Mouse (Mus musculus) heart, postnatal 25 days (tissue): ENCODE measurements around the gene Cdca7l. TPM values are rescaled to one million over a fixed set of nuclear protein-coding genes. Genes with fewer than 3 reads are reported as not detected.
"Not testable (repeated sequence)": the region's sequence is repeated elsewhere in the genome, so short reads cannot be mapped to it uniquely, and the experiment has no call there.

Experiments used
- DNase-seq: peaks from one replicate; pipeline ENCODE4 v3.0.0; 2022; ENCODE audit warnings: low spot score
- intact Hi-C: fragments of 180-260 bp; cut with DNase I; formaldehyde crosslinking; loops from one replicate; pipeline ENCODE4 v1.15.1; 2025
- total RNA-seq, 2 experiments: library from RNA; stranded (reverse); gene quantifications; 2 replicates each; pipeline ENCODE4 v1.2.3; 2021

The Cdca7l gene
- total RNA-seq, 2 experiments from 2014 or later, result 0.23 to 0.36 TPM

- no peak for DNase-seq
- intact Hi-C loops, result loop anchor here (1.0 to 5.0 kb wide), 4 partner anchors 33 to 468 kb away; no protein-coding TSS in a partner anchor
These were observed 49.2 kb downstream of the Cdca7l start for GRCm38 (mm10) chr12:117853316-117853715.

GRCm38 (mm10) chr12:117857023-117857422 is 52.9 kb downstream of the Cdca7l start:
- intact Hi-C loops, result no loop called here
- DNase-seq, result no peak

GRCm38 (mm10) chr12:117857884-117858283 is 53.8 kb downstream of the Cdca7l start:
- intact Hi-C loops, result no loop called here
- no peak for DNase-seq

- intact Hi-C loops, result no loop called here
These were observed 56.8 kb downstream of the Cdca7l start for GRCm38 (mm10) chr12:117860840-117861239.

GRCm38 (mm10) chr12:117861249-117861648 is 57.2 kb downstream of the Cdca7l start:
- intact Hi-C loops, result no loop called here
- no peak for DNase-seq

More at GRCm38 (mm10) chr12:117860840-117861239, 56.8 kb downstream of the Cdca7l start:
- DNase-seq, result no peak

DNA sequence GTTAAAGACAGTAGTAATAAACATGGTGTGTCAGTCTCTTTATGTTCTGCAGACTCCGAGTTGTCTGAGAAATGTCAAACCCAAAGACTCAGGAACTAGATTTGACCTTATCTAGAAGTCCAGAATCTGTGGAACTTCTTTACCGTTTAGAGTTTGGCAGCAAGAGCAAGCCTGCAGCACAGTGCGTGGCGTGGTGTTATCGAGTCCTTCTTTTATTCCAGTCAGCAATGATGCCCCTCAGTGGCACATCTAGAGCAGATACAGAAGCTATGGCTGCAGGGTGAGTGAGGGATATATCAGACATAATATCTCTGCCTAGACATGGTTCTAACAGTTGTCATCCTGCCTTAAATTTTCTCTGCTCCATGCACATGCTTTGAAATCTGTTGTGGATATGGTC is 58.6 kb downstream of the Cdca7l start:
- intact Hi-C loops, result no loop called here
- no peak for DNase-seq

GRCm38 (mm10) chr12:117867708-117868564 is 63.8 kb downstream of the Cdca7l start:
- intact Hi-C loops, result no loop called here
- no peak for DNase-seq

- DNase-seq, result no peak
- intact Hi-C loops, result no loop called here
These were observed 68.2 kb downstream of the Cdca7l start for GRCm38 (mm10) chr12:117872265-117872664.

GRCm38 (mm10) chr12:117878341-117878740 is 74.3 kb downstream of the Cdca7l start:
- intact Hi-C loops, result no loop called here
- DNase-seq, result no peak

DNA sequence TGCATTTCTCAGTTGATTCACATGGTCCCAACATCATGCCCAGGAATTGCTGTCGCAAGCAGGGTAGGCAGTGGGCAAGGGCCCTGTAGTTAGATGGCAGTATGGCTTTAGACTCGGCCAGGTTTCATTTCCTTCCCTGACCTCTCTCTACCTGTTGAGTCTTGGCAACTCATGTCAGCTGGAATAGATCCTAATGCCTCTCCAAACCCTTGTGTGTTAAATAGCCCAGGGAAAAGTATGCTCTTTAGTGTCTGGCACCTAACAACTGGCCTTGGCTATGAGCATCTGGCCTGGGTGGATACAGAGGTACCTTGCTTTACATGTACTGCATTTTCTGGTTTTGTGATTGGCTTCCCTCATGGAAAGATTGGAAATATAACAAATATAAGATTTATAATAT is 80.5 kb downstream of the Cdca7l start:
- intact Hi-C loops, result no loop called here
- DNase-seq, result no peak

DNA sequence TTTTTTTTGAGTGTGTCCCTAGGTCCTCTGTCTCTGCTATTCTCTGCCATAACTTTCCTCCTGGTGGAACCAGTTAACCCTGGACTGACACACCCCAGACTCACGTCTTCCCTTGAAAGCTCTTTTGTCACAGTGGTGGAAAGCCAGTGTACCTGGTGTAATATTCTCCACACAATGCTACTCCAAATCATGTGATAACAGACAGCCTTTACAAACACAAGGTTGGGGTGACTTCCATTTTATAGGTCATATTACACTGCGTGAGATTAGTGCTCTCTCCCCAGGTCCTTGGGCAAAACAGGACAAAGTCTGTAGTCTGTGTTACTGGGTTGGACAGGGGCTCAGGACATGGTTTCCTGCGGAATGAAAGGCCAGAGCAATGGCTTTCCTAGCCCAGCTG is 83.3 kb downstream of the Cdca7l start:
- intact Hi-C loops, result no loop called here
- DNase-seq, result no peak

DNA sequence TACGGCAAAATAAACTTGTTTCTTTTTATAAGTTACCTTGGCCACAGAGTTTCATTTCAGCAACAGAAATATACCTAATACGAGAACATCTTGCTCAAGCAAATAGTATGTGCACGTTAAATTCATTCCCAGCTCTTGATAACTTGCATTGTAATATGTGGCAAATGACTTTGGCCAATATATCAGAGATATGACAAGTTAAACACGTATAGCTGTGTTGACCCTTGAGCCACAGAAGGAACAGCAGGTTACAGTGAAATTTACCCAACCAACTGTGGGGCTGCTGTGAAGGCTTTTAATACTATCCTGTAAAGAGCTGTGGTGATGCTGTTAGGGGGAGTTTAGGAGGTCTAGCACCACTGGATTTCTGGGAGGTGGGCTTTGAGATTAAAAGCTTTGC is 96.7 kb downstream of the Cdca7l start:
- DNase-seq, intact Hi-C loops: not testable (repeated sequence)

DNA sequence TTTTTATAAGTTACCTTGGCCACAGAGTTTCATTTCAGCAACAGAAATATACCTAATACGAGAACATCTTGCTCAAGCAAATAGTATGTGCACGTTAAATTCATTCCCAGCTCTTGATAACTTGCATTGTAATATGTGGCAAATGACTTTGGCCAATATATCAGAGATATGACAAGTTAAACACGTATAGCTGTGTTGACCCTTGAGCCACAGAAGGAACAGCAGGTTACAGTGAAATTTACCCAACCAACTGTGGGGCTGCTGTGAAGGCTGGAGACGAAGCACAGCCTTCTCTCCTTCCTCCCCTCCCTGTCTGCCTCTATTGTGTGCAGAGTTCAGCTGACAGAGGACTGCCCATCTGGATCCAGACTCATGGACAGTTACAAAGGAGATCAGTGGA is 97.3 kb downstream of the Cdca7l start:
- intact Hi-C loops, DNase-seq: not testable (repeated sequence)

GRCm38 (mm10) chr12:117903671-117904070 is 99.6 kb downstream of the Cdca7l start:
- DNase-seq, result no peak
- intact Hi-C loops, result no loop called here

DNA sequence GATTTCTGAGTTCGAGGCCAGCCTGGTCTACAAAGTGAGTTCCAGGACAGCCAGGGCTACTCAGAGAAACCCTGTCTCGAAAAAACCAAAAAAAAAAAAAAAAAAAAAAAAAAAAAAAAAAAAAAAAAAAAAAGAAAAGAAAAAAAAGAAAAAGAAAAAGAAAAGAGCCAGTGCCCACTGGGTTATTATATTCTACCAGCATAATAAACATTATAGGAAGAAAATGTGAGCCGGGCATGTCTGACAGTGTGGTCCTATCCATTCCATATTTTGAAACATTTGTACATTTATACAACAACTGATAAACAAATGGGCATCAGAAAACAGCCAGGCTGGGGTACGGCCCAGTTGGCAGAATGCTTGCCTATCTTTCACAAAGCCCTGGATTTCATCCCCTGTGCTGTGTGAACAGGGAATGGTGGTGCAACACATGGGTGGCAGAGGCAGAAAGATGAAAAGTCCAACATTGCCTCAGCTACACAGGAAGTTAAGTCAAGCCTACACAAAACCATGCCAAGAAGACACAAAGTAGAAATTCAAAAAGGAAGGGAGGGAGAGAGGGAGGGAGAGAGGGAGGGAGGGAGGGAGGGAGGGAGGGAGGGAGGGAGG is 101.2 kb downstream of the Cdca7l start:
- DNase-seq, intact Hi-C loops: not testable (repeated sequence)

GRCm38 (mm10) chr12:117911396-117911795 is 107.3 kb downstream of the Cdca7l start:
- DNase-seq, result no peak
- intact Hi-C loops, result no loop called here

- DNase-seq, result no peak
- intact Hi-C loops, result no loop called here
These were observed 110.6 kb downstream of the Cdca7l start for GRCm38 (mm10) chr12:117914613-117915245.

GRCm38 (mm10) chr12:117915826-117916588 is 111.9 kb downstream of the Cdca7l start:
- intact Hi-C loops, result no loop called here
- no peak for DNase-seq
